Mouse (Mus musculus) ES-E14 (cell line): ENCODE data around the gene Misp. TPM values are rescaled to one million over a fixed set of nuclear protein-coding genes. Genes with fewer than 3 reads are reported as not detected.

Source experiments
- DNase-seq: peaks from one replicate; pipeline ENCODE4 v3.0.0-alpha.2; 2013; ENCODE audit warnings: low read depth, low spot score
- H3K27ac ChIP-seq: 2 replicates; pipeline ENCODE4 v1.5.1; 2012; ENCODE audit warnings: low read depth, mild to moderate bottlenecking, low read length, moderate library complexity, mixed read lengths; ENCODE audit not compliant: poor library complexity, insufficient read depth, severe bottlenecking
- H3K36me3 ChIP-seq: 2 replicates; pipeline ENCODE4 v1.6.1; 2012; ENCODE audit warnings: mild to moderate bottlenecking, low read length, moderate library complexity, mixed read lengths; ENCODE audit not compliant: control insufficient read depth, poor library complexity, insufficient read depth, severe bottlenecking
- H3K4me1 ChIP-seq, 2 experiments: fragments of 150-350 bp in 1 of 2; sonication (generic) in 1 of 2; 2 replicates each; pipeline ENCODE4 v1.6.1; 2012; ENCODE audit warnings: low read length in 2 of 2, mild to moderate bottlenecking in 1 of 2, mixed read lengths in 1 of 2; ENCODE audit not compliant: control insufficient read depth in 2 of 2, insufficient read depth in 2 of 2, poor library complexity in 1 of 2
- H3K4me3 ChIP-seq, 2 experiments: fragments of 150-350 bp in 1 of 2; sonication (generic) in 1 of 2; 2 replicates each; pipeline ENCODE4 v1.5.1; 2012; ENCODE audit warnings: low read length in 2 of 2, low read depth in 1 of 2, mild to moderate bottlenecking in 1 of 2, mixed read lengths in 1 of 2; ENCODE audit not compliant: insufficient read depth in 1 of 2, poor library complexity in 1 of 2, severe bottlenecking in 1 of 2
- H3K9ac ChIP-seq: 2 replicates; pipeline ENCODE4 v1.6.1; 2012; ENCODE audit warnings: low read depth, mild to moderate bottlenecking, low read length, mixed read lengths; ENCODE audit not compliant: poor library complexity, insufficient read depth, severe bottlenecking
- H3K9me3 ChIP-seq: fragments of 150-350 bp; sonication (generic); 2 replicates; pipeline ENCODE4 v1.6.1; 2012; ENCODE audit warnings: low read depth, mild to moderate bottlenecking, low read length; ENCODE audit not compliant: control insufficient read depth, insufficient read depth
- CHD2 ChIP-seq: IDR thresholded peaks from 2 replicates; pipeline ENCODE4 v1.6.1; 2014; ENCODE audit warnings: mild to moderate bottlenecking, low read depth, low read length, inconsistent platforms
- HCFC1 ChIP-seq: IDR thresholded peaks from 2 replicates; pipeline ENCODE4 v1.6.1; 2012; ENCODE audit warnings: low read length, inconsistent platforms, borderline replicate concordance; ENCODE audit not compliant: insufficient read depth
- MAFK ChIP-seq: IDR thresholded peaks from 2 replicates; pipeline ENCODE4 v1.6.1; 2014; ENCODE audit warnings: mild to moderate bottlenecking, low read depth, low read length, inconsistent platforms; ENCODE audit not compliant: insufficient read depth
- ZC3H11A ChIP-seq: IDR thresholded peaks from 2 replicates; pipeline ENCODE4 v1.6.1; 2012; ENCODE audit warnings: low read depth, mild to moderate bottlenecking, inconsistent platforms, low read length, borderline replicate concordance
- ZNF384 ChIP-seq: IDR thresholded peaks from 2 replicates; pipeline ENCODE4 v1.6.1; 2012; ENCODE audit warnings: low read depth, low read length, inconsistent platforms
- in situ Hi-C, 2 experiments: fragments of 600-800 bp; cut with MboI; formaldehyde crosslinking; loops; one replicate each; pipeline ENCODE4 v1.15.1; 2025; ENCODE audit warnings: low sequenced_read_pairs in 2 of 2, inconsistent platforms in 1 of 2; ENCODE audit not compliant: unreplicated experiment in 2 of 2
- total RNA-seq: library from RNA; depleted of rRNA; stranded (reverse); fragments of 300-350 nt; gene quantifications from 2 replicates; pipeline ENCODE4 v1.2.3, GENCODE M21; 2012

Misp gene
- total RNA-seq, 1 experiment, result 1.7 TPM

- no peak for DNase-seq
- in situ Hi-C loops, result no loop called here
- Histone ChIP-seq H3K9ac (peak within 1 kb of the TSS; percentile 93), H3K36me3 (no peaks in the 10 kb centered on the region), H3K4me1 (peaks cover 7 to 24% of the 10 kb centered on the region in 2 experiments), H3K9me3 (no peaks in the 10 kb centered on the region), H3K27ac (no peak within 1 kb of the TSS; the same call in 1 of the 2 replicates), H3K4me3 (peak within 1 kb of the TSS; percentile 77 to 98)
- TF ChIP-seq ZC3H11A (no peak), HCFC1 (no peak; the same call in 1 of the 2 replicates), ZNF384 (no peak), CHD2 (no peak), MAFK (no peak)
Observed at GRCm38 (mm10) chr10:79793051-79793737, 27.6 kb upstream of the Misp start, which contains the start of gene Palm. Gene Palm (plus strand): TSS chr10:79793572.

GRCm38 (mm10) chr10:79793738-79794490 lies 26.9 kb upstream of the Misp start:
- DNase-seq, result no peak
- in situ Hi-C loops, result no loop called here
- Histone ChIP-seq H3K9ac (peak overlapping the region; percentile 93), H3K36me3 (no peaks in the 10 kb centered on the region), H3K4me3 (peak overlapping the region; percentile 77 to 98), H3K9me3 (no peaks in the 10 kb centered on the region), H3K4me1 (peaks cover 10 to 26% of the 10 kb centered on the region in 2 experiments), H3K27ac (no peak overlapping the region; the same call in 1 of the 2 replicates)
- TF ChIP-seq ZNF384 (no peak), MAFK (no peak), HCFC1 (no peak), ZC3H11A (no peak), CHD2 (no peak)

- H3K9ac ChIP-seq, result peak overlapping the region; percentile 45; the same call in 1 of the 2 replicates
- H3K27ac ChIP-seq, result no peak overlapping the region
- TF ChIP-seq MAFK, result no peak
- no peak for TF ChIP-seq ZC3H11A
- no peak for TF ChIP-seq CHD2
- no peak for TF ChIP-seq HCFC1
- peak overlapping the region; percentile 77 to 98 for H3K4me3 ChIP-seq
- in situ Hi-C loops, result no loop called here
- H3K4me1 ChIP-seq, result peaks cover 10 to 26% of the 10 kb centered on the region in 2 experiments
- no peaks in the 10 kb centered on the region for H3K9me3 ChIP-seq
- no peak for DNase-seq
- no peaks in the 10 kb centered on the region for H3K36me3 ChIP-seq
Observed at GRCm38 (mm10) chr10:79794491-79794931, 26.3 kb upstream of the Misp start.

DNA sequence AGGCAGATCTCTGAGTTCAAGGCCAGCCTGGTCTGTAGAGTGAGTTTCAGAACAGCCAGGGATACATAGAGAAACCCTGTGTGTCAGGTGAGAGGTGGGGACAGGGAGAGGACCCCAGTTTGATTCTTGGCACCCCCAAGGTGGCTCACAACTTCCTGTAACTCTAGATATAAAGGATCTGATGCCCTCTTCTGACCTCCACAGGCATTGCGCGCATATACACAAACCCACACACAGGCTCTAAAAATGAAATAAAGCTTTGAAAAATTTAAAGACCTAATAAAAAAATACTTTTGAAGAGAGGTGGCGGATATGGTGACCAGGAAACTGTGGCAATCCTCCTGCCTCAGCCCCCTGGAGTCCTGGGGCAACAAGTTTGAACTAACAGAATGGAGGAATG lies 24.9 kb upstream of the Misp start:
- TF ChIP-seq HCFC1, result no peak
- TF ChIP-seq CHD2, result no peak
- TF ChIP-seq ZNF384, result no peak
- TF ChIP-seq ZC3H11A, result no peak
- no peak for TF ChIP-seq MAFK
- H3K4me1 ChIP-seq, result peaks cover 10 to 31% of the 10 kb centered on the region in 2 experiments
- in situ Hi-C loops, result no loop called here
- H3K4me3 ChIP-seq, result no peak overlapping the region
- H3K27ac ChIP-seq, result no peak overlapping the region
- DNase-seq, result no peak
- no peak overlapping the region for H3K9ac ChIP-seq
- H3K36me3 ChIP-seq, result no peaks in the 10 kb centered on the region
- H3K9me3 ChIP-seq, result no peaks in the 10 kb centered on the region
